Mouse (Mus musculus) embryonic facial prominence, embryonic 14.5 days (tissue): ENCODE measurements around the gene Dclre1c. TPM values are rescaled to one million over a fixed set of nuclear protein-coding genes. Genes with fewer than 3 reads are reported as not detected.

Experiments
- ATAC-seq: fragments of 200-750 bp; cut with Nextera tagmentation; 2 replicates; pipeline ENCODE4 v1.8.0; 2017; ENCODE audit warnings: low read depth, moderate number of reproducible peaks, moderate TSS enrichment
- DNase-seq: peaks from one replicate; pipeline ENCODE4 v3.0.0-alpha.2; 2015; ENCODE audit warnings: low spot score
- H3K27ac ChIP-seq: fragments of 300-500 bp; sonication (generic); replicated peaks from 2 replicates; pipeline ENCODE4 v1.5.1; 2014; ENCODE audit warnings: low read depth, mild to moderate bottlenecking, low read length, moderate library complexity
- H3K27me3 ChIP-seq: fragments of 300-500 bp; sonication (generic); replicated peaks from 2 replicates; pipeline ENCODE4 v1.6.1; 2014; ENCODE audit warnings: low read length; ENCODE audit not compliant: control insufficient read depth, insufficient read depth
- H3K36me3 ChIP-seq: fragments of 300-500 bp; sonication (generic); 2 replicates; pipeline ENCODE4 v1.6.1; 2014; ENCODE audit warnings: low read length, mixed read lengths; ENCODE audit not compliant: control insufficient read depth, insufficient read depth
- H3K4me1 ChIP-seq: fragments of 300-500 bp; sonication (generic); 2 replicates; pipeline ENCODE4 v1.6.1; 2014; ENCODE audit warnings: antibody characterized with exemption, low read length; ENCODE audit not compliant: control insufficient read depth, insufficient read depth
- H3K4me2 ChIP-seq: fragments of 300-500 bp; sonication (generic); 2 replicates; pipeline ENCODE4 v1.6.1; 2014; ENCODE audit warnings: low read depth, mild to moderate bottlenecking, low read length, moderate library complexity, mixed read lengths
- H3K4me3 ChIP-seq: fragments of 300-500 bp; sonication (generic); 2 replicates; pipeline ENCODE4 v1.5.1; 2014; ENCODE audit warnings: low read depth, mild to moderate bottlenecking, low read length
- H3K9ac ChIP-seq: fragments of 300-500 bp; sonication (generic); 2 replicates; pipeline ENCODE4 v1.6.1; 2014; ENCODE audit warnings: low read depth, mild to moderate bottlenecking, low read length, moderate library complexity, mixed read lengths
- H3K9me3 ChIP-seq: fragments of 300-500 bp; sonication (generic); 2 replicates; pipeline ENCODE4 v1.6.1; 2016; ENCODE audit warnings: low read length; ENCODE audit not compliant: control insufficient read depth
- WGBS: fragments of 180-500 bp; shearing (Covaris S2); extraction: QIAGEN DNeasy Blood & Tissue Kit; methylation state at CpG from one replicate; pipeline ENCODE4 v1.1.7; 2014; 5-methylcytosine and 5-hydroxymethylcytosine counted together
- polyA plus RNA-seq: library from polyadenylated mRNA; unstranded; fragments of >200 nt; fragmentation: Nextera tagmentation; extraction: Ambion mirVana; gene quantifications from 2 replicates; pipeline ENCODE4 v1.2.1, GENCODE M21; 2014

Dclre1c gene
- polyA plus RNA-seq, 1 experiment from 2014 or later: 5.9 TPM

DNA sequence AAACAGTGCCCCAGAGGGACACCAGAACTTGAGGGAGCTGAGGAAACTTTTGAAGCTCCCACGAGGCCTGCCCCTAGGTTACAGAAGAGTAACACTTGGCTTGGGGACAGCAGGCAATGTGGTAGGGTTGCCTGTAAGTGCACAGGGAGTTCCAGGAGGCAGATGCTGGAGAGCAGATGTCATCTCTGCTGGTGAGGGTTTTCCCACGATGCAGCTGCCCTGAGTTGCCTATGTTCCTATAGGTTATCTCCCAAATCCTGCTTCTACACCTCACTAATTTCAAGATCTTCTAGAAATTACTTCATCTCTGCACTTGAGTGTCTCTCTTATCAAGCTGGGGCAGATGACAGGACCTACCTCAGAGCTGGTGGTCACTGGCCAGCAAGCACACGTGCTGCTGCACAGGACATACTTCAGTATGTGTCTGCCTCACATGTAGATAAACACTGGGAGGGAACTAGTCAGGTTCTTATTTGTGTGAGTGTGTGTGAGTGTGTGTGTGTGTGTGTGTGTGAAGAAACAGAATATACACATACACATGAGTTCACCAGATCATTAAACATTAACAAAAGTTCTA lies 70.0 kb downstream of the Dclre1c start:
- no peak for ATAC-seq
- no peaks in the 10 kb centered on the region for H3K27me3 ChIP-seq

DNA sequence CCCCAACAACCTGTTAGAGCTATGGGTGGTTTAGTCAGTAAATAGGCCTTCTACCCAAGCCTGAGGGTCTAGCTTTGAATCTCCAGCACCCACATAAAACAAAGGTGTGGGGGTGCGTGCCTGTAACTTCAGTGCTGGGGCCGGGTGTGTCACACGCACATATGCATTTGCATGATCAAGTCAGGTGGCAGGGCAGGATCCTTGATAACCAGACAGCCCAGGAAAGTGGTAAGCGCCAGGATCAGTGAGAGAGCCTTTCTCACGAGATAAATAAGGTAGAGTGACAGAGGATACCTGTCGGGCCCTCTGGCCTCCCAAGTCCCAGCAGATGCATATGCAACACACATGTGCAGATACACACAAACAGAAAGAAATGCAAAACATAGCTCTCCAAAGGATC lies 75.6 kb downstream of the Dclre1c start:
- DNase-seq: no peak
- no peak for ATAC-seq
- Histone ChIP-seq H3K4me3 (no peak overlapping the region), H3K36me3 (peaks cover 67% of the 10 kb centered on the region), H3K9me3 (no peaks in the 10 kb centered on the region), H3K27me3 (no peaks in the 10 kb centered on the region), H3K27ac (no peak overlapping the region), H3K4me2 (no peak overlapping the region), H3K4me1 (no peaks in the 10 kb centered on the region), H3K9ac (no peak overlapping the region)
- WGBS: 89% methylated on average over 6 of the region's 6 CpGs

More for the DNA sequence above, 70.0 kb downstream of the Dclre1c start:
- WGBS: 91% methylated on average over 3 of the region's 3 CpGs
- Histone ChIP-seq H3K9ac (no peak overlapping the region), H3K4me2 (no peak overlapping the region), H3K4me1 (no peaks in the 10 kb centered on the region), H3K4me3 (no peak overlapping the region), H3K36me3 (peaks cover 79% of the 10 kb centered on the region), H3K9me3 (no peaks in the 10 kb centered on the region), H3K27ac (no peak overlapping the region)
- DNase-seq: no peak

DNA sequence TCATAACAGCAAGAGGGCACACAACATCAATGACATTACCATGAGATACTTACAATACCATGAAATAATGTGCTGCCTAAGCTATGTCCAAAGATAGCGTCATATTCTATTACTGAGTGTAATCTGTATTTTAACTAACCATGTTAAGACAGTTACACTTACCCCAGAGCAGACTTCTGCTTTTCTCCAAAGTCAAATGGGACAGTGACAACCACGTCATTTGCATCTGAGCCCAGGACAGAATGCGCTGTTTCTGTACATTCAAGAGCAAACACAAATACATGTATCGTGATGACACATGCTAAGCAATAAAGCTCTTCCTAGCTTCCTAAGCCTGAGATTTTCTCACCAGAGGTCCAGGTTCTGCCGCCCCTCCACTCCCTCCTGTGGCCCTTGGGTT lies 77.0 kb downstream of the Dclre1c start:
- Histone ChIP-seq H3K27me3 (no peaks in the 10 kb centered on the region), H3K36me3 (peaks cover 64% of the 10 kb centered on the region), H3K9me3 (no peaks in the 10 kb centered on the region), H3K27ac (no peak overlapping the region), H3K4me2 (no peak overlapping the region), H3K4me3 (no peak overlapping the region), H3K4me1 (no peaks in the 10 kb centered on the region), H3K9ac (no peak overlapping the region)
- ATAC-seq: no peak
- 96% methylated on average over 5 of the region's 5 CpGs for WGBS
- no peak for DNase-seq

DNA sequence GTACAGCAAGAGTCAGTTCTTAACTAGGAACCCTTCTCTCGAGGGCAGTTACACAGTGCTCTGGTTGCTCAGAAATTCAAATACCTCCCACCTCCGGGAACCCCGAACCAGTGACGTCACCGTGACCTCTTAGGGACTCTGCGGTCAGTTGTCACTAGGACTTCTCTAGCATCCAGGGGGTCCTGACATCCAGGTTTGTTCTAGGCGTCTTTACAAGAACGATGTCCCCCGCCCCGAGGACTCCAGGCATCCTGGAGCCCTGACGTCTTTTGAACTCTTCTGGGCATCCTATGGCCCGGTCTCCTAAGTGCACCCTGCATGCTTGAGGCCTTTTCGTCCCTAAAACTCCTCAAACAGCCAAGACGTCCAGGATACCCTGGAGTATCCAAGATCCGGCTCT lies 88.1 kb downstream of the Dclre1c start:
- H3K4me1 ChIP-seq: peaks cover 13% of the 10 kb centered on the region
- under 1% methylated on average over 15 of the region's 15 CpGs for WGBS
- peak overlapping the region; percentile 73 for H3K4me2 ChIP-seq
- ATAC-seq (no peak), DNase-seq (peak; percentile 30)
- no peaks in the 10 kb centered on the region for H3K9me3 ChIP-seq
- H3K4me3 ChIP-seq: peak overlapping the region; percentile 88
- H3K36me3 ChIP-seq: peaks cover 34% of the 10 kb centered on the region
- peak overlapping the region; percentile 90 for H3K27ac ChIP-seq
- H3K9ac ChIP-seq: peak overlapping the region; percentile 94
- H3K27me3 ChIP-seq: no peaks in the 10 kb centered on the region

DNA sequence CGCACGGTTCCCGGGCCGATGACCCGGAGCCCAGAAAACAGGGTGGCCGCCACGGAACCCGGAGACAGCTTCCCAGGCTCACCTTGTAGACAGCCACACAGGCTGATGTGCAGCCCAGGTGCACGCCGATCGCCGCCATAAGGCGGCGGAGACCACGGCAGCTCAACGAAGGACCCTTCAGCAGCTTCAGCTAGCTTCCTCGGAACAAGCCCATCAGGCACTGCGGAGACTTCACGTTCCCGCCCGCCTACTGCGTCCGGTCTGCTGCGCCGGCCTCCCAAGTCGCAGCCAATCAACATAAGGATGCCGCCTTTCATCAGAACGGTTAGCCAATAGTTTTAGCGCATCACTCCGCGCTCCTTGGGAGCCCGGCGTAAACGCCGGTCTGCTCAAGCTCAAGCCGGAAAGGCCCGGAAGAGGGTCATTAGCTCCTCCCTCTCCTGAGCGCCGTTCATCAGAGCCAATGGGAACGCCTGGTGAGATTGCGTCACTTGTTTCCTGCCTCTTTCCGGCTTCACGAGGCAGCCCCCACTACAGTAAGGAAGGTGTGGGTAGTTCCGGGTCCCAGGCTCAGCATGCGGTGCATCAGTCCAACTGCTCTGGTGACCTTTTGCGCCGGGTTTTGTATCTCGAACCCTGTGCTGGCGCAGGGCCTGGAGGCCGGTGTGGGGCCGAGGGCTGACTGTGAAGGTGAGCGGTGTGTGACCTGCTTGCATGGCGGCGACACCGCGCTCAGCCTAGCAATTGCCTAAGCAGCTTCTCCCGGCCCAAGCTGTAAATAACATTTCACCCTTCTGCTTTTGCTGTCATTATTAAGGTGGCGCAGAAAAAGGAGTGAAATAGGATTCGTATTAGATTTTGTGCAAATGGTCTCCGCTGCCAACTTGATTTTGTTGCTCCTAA lies 88.9 kb downstream of the Dclre1c start, which contains the start of the genes Gm45902, Hspa14 and Cdnf:
TSS of gene Gm45902 (minus strand) at position 239 of the 903 bp plus-strand sequence.
TSS of gene Hspa14 (minus strand) at position 263 of the 903 bp plus-strand sequence.
TSS of gene Cdnf (plus strand) at position 479 of the 903 bp plus-strand sequence.
- DNase-seq (peak; percentile 100), ATAC-seq (peak; percentile 100)
- Histone ChIP-seq H3K27me3 (no peaks in the 10 kb centered on the region), H3K27ac (peak within 1 kb of the TSS; percentile 90), H3K4me3 (peak within 1 kb of the TSS; percentile 88), H3K36me3 (peaks cover 27% of the 10 kb centered on the region), H3K4me1 (peaks cover 13% of the 10 kb centered on the region), H3K9ac (peak within 1 kb of the TSS; percentile 94), H3K9me3 (no peaks in the 10 kb centered on the region), H3K4me2 (peak within 1 kb of the TSS; percentile 73)
- WGBS: 1% methylated on average over 33 of the region's 60 CpGs

Other genes with a start within 250 kb of the Dclre1c start
- gene Nmt2, start 139.9 kb upstream of the Dclre1c start, polyA plus RNA-seq: 34.2 and 37.3 TPM in 2 replicates
- 20.9 and 21.9 TPM in 2 replicates for gene Rpp38, start 91.5 kb upstream of the Dclre1c start, polyA plus RNA-seq
- gene Acbd7, start 88.0 kb upstream of the Dclre1c start, polyA plus RNA-seq: 3.2 and 3.9 TPM in 2 replicates
- gene Olah, start 26.9 kb upstream of the Dclre1c start, polyA plus RNA-seq: not detected in 2 replicates
- 3.9 and 20.3 TPM in 2 replicates for gene Meig1, start 1.5 kb upstream of the Dclre1c start, polyA plus RNA-seq
- gene Suv39h2, start 50.9 kb downstream of the Dclre1c start, polyA plus RNA-seq: 14.4 and 14.7 TPM in 2 replicates
- gene Gm45902, start 88.7 kb downstream of the Dclre1c start, polyA plus RNA-seq: 3.9 and 4.9 TPM in 2 replicates
- gene Hspa14, start 88.7 kb downstream of the Dclre1c start, polyA plus RNA-seq: 85.7 and 93.7 TPM in 2 replicates
- 0.32 TPM in 1 of 2 replicates, not detected in the other for gene Cdnf, start 88.9 kb downstream of the Dclre1c start, polyA plus RNA-seq
- 40.4 and 44.4 TPM in 2 replicates for gene Fam107b, start 146.4 kb downstream of the Dclre1c start, polyA plus RNA-seq